Mouse (Mus musculus) spleen, postnatal 36 days (tissue): ENCODE measurements around the gene Mymx.

Experiments used
- DNase-seq, 2 experiments: peaks; one replicate each; pipeline ENCODE4 v3.0.0; 2022; ENCODE audit warnings: low spot score in 2 of 2, mixed read lengths in 1 of 2

Mymx gene

DNA sequence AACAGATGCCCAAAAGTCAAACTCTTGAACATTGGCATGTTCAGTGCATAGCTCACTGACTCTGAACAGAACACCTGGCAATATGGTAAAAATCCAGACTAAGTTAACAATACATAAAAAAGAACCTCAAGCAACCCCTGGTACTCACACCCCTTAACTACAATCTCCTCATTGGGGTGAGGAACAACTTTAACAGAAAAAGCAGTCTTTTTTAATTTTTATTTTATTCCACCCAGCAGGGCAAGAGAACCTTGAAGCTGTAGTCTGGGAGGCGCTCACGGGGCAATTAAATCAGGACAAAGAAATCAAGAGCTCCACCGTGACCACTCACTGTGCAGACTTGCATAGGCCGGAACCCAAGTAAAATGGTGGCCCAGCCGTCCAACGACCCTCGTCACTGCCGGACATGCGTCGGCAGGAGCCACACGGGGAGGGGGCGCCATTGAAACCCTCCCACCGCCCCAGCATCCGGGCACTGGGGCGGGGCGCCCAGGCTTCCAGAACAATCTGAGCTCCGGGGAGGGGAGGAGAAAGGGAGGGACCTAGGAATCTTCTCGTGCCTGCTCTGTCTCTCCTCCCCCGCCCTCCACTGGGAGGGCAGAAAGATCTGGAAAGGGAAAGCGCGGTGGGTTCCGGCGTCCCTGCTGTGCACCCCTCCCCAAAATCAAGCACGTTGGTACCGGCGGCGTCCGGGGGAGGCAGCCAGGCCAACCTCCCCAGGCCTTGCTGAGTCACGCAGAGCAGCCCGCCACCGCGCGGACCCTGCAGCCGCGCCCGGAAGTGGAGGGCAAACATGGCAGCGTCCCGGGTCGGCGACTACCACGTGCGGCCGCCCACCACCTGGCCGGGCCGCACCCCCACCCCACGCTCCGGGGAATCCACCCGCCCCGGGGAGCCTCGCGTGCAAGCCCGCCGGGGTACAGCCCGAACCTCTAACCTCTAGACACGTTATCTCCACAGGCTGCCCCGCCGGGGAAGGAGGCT lies 29.5 kb downstream of the Mymx start:
- peak; percentile 62 to 64 for DNase-seq

DNA sequence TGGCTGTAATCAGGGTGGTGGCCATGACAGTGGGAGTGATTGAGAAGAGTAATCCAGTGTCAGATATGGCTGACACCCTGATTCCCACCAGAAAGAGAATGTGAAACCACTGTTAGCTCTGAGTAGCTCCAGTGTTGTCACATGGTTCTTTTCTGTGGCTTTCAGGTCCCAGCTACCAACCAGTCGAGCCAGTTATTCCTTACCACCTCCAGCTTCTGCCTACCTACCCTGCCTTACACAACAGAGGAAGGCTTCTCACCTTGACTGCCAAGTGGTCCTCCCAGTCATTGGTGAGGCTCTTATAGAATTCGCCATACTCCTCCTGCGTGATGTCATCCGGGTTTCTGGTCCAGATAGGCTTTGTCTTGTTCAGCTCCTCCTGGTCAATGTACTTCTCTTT lies 31.9 kb downstream of the Mymx start:
- DNase-seq = no peak

DNA sequence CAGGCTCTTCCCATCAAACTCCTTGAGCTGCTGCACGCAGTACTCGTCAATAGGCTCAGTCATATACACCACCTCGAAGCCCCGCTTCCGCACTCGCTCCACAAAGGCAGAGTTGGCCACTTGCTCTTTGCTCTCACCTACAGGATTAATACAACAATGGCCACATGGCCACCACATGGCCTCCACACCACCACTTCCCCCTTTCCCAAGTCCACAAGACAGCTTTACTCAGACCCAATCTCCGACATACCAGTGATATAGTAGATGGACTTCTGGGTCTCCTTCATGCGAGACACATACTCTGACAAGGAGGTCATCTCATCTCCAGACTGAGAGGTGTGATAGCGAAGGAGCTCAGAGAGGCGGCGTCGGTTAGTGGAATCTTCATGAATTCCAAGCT lies 32.9 kb downstream of the Mymx start:
- no peak for DNase-seq

DNA sequence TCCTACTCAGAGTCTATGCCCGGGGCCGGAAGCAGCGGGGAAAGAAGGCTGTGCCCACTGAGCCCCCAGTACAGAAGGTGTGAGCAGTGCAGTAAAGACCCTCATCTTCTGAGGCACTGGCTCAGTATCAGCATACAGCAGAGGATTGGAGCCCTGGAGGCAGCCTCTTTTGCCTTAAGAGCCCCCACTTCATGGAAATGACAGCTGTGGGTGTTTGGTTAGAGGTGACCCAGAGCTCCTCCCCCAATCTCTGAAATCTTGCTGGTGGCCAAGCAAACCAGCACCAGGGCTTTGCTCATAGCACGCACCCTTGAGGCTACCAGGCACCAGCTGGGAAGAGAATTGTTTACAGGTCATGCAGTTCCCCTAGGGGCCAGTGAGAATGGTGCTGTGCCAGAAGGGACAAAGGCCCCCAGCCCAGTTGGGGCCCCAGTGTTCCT lies 34.7 kb downstream of the Mymx start:
- no peak for DNase-seq

DNA sequence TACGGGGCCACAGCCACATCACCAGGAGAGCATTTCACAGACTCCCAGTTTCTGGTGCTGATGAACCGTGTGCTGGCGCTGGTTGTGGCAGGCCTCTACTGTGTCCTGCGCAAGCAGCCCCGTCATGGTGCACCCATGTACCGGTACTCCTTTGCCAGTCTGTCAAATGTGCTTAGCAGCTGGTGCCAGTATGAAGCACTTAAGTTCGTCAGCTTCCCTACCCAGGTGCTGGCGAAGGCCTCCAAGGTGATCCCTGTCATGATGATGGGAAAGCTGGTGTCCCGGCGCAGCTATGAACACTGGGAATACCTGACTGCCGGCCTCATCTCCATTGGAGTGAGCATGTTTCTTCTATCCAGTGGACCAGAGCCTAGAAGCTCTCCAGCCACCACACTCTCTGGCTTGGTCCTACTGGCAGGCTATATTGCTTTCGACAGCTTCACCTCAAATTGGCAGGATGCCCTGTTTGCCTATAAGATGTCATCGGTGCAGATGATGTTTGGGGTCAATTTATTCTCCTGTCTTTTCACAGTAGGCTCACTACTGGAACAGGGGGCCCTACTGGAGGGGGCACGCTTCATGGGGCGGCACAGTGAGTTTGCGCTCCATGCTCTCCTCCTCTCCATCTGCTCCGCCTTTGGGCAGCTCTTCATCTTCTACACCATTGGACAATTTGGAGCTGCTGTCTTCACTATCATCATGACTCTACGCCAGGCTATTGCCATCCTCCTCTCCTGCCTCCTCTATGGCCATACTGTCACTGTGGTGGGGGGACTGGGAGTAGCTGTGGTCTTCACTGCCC lies 35.3 kb downstream of the Mymx start:
- no peak for DNase-seq

DNA sequence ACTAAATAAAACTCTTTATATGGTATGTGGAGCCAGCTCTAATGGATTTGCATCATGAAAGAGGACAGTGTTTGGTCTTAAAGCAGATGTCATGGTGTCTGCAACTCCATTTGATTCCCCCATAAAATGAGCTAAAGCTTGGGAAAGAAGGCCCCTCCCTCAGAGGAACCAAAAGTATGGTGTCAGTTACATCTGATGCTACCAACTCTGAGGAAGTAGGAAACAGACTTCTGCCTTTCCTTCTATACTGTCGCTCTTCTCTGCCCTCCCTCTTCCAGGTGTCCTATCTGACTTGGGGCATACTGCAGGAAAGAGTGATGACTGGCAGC lies 35.9 kb downstream of the Mymx start:
- DNase-seq = no peak

DNA sequence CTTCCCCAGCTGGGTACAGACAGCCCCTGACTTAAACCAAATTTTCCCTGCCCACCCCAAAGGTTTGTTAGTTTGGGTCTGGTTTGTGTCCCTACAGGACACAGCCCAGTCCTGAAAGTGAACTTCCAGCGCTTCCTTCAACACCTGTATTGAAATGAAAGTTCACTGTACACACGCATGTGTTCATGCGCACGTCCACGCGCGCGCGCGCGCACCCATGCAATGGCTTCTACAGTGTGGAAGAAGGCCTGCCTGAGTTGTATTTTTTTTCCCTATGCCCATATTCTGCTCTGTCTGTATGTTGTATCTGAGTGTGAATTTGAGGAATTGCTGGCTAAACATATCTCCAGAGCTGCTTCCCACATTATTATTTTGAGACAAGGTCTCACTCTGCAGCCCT lies 36.8 kb downstream of the Mymx start:
- DNase-seq = no peak

DNA sequence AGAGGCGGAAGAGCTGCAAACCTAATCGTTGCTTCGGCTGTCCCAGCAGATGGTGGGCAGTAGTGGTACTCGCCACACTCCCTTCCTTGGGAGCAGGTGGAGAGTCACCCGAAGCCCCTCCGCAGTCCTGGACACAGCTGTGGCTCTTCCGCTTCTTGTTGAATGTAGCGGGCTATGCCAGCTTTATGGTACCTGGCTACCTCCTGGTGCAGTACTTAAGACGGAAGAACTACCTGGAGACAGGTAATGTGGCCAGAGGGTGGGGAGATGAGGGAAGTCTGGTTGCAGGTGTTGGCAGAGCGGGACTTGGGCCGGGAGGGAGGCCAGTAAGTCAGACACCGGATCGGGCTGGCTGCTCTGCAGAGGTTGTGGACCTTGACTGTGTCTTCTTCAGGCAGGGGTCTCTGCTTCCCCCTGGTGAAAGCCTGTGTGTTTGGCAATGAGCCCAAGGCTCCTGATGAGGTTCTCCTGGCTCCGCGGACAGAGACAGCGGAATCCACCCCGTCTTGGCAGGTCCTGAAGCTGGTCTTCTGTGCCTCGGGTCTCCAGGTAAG lies 37.3 kb downstream of the Mymx start:
- DNase-seq = no peak

DNA sequence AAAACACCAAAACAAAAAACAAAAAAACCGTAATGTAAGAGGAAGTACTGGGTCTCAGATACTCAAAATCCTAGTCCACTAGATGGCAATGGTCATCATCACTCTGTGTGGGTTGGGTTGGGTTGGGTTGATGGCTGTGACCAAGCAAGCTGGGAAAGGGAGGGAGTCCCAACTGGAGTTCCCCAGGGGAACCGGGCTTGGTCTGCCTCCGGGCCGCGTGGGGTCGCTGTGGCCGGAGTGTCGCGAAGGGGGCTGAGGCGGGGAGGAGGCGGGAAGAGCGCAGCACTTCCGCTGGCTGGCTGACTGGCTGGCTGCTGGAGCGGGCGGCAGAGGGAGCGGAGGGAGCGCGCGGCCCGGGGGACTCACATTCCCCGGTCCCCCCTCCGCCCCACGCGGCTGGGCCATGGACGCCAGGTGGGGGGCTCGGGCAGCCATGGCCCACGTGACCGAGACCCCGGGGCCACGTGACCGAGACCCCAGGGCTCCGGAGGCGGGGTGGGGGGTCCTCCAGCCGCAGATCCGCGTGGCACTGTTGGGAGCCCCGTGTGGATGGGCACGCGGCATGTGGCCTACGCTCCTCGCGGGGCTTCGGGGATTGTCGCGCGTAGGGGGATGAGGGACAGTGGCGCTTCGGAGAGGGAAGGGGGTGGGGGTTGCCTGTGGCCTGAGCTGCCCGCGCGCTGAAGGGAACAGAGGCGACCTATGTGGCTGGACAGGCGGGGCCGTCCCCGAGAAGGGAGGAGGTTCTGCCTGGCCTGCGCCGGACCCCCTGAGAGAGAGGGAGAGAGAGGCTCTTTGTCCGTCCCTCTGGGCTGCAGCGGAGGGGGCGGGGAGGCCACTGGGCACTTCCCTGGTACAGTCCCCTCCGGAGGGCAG lies 38.0 kb downstream of the Mymx start, which contains the start of gene Slc35b2:
Gene Slc35b2, plus strand, starts transcription at position 220 of the 876 bp plus-strand sequence.
- peak; percentile 86 for DNase-seq

DNA sequence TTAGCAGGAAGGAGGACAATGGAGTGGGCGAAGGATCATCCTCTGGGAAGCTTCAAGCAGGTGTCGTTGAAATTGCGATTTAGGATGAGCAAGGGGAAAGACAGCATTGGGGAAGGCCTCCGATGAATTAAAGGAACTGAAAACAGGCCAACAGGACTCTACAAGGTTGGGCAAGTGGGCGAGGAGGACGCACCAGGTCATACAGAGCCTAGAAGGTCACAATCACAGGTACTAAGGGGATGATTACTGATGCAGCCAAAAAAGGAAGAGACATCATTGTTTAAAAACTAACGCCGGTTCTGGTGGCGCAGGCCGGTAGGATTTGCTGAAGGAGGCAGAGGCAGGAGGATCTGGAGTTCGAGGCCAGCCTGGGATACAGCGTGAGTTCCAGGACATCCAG lies 38.7 kb downstream of the Mymx start:
- peak in 1 of 2 experiments; percentile 34 for DNase-seq

DNA sequence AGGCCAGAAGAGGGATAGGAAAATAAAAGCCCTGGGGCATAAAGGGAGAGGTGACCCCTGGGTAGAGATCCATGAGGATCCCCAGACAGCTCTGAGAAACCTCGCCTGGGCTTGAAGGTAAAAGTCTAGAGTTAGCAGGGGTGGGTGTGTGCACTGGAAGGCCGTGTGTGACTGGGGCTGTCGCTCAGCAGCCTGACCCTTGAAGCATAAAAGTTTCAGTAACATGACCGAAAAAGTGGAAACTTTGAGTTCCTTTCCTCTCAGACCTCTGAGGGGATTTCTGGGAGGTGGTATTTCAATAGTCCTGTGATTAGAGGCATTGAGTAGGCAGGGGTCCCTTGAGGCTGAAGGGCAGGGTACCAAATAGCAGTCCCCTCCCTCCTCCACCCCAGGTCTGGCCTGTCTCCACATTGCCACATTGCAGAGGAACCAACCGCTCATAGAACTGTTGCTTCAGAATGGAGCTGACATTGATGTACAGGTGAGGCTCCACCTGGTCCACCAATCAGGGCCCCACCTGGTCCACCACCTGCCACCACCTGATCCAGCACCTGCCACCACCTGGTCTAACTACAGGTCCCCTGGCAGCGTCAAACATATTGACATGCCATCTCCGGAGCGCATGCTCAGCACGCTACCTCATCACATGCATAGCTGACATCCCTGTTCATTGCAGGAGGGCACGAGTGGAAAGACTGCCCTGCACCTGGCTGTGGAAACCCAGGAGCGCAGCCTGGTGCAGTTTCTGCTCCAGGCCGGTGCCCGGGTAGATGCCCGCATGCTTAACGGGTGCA lies 42.0 kb downstream of the Mymx start:
- peak; percentile 51 to 55 for DNase-seq

DNA sequence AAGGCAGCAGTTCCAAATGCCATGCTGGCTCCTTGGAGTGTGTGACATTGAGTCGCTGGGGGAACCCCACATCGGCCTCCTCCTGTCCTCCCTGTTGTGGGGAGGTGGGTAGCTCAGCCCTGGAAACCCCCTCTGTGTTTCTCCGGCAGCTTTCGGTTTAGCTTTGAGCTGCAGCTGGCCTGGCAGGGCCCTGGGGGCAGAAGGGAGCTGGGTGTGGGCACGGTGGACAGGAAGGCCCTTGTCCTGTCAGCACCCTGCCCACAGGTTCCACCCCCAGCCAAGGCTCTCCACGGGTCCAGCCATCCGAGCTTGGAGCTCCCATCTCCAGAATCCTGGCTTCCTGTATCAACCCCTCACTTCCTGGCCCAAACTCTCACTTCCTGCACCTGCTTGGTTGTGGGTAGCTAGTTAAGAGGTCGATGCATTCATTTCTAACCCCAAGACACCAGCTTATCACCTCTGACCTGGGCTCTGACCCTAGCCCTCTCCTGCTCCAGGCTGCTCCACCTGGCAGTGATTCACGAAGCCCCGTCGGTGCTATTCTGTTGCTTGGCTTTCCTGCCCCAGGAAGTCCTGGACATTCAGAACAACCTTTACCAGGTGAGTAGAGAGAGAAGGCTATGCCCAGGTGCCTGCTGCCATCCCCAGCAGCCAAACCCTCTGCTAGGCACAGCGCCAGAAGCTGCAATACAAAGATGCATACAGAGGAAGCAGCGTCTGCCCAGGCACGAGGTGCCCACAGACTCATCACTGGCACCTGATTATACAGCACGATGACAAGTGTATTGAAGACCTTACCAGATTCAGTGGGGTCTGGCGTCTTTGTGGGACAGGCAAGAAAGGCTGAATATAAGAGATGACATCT lies 43.7 kb downstream of the Mymx start:
- peak; percentile 65 to 66 for DNase-seq

DNA sequence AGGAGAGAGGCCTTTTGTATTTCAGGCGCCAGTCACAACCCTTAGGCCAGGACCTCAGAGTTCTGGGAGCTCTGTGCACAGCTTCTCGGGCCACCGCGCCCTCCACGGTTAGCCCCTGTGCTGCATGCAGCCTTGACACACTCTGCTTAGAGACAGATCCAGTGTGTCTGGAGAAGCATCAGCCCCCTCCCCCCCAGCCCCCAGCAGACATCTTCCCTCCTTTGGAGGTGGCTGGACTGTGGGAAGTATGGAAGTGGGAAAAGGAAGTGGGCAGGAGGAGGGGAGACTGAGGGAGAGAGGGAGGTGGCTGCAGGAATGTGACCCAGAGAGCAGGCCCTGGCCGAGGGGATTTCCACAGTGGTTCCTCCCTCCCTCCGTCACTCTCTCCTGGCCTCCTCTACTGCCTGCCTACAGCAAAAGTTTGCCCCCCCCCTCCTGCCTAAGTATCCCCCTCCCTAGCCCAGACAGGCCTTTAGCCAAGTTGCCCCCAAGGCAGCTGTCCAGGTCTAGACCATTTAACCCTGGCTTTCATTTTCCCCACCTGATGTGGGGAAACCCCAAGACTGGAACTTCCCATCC lies 44.6 kb downstream of the Mymx start:
- DNase-seq = peak; percentile 53 to 55

DNA sequence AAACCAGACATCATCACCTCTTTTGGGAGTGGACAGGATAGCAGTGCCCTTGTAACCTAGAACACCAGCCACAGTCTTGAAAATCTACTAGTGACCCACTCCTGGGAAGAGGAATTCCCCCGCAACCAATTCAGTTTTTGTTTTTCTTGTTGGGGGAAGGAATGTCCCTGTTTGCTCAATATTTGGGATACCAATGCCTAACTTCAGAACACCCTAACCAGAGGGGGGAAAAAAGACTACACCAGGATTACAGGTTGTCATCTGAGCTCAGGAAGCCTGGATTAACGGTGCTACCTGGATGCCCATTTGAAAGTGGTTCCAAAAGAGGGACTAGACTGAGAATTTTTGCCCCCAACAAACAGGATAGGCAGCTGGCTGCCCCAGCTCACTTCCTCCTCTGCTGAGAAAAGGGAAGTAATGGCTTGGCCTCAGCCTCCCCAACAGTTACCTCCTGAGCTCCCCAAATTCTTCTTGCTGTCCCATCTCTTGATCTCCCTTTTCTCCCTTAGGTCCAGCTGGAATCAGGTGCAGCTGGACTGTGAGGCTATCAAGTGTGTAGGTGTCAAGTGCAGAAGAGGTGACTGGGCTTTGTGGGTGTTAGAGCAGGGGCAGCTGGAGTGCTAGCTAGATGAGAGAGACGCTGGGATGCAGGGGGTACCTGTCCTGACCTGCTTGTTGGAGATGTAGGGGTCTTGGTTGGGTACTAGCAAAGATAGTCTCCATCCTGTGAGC lies 45.2 kb downstream of the Mymx start:
- DNase-seq = peak; percentile 68

DNA sequence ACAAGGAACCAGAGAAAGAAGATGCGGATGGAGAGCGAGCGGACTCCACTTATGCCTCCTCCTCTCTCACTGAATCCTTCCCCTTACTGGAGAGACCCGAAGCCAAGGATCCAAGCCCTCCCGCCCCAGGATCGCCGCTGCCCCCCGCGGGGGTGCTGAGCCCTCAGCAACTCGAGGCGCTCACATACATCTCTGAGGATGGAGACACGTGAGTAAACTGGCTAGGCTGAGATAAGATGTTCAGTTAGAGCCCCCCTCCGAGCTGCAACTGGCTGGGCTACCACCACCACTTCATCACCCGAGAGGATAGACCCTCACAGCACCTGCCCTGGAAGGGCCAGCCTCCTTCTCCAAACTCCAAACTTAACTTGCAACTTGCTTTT lies 45.8 kb downstream of the Mymx start:
- peak in 1 of 2 experiments; percentile 28 for DNase-seq

DNA sequence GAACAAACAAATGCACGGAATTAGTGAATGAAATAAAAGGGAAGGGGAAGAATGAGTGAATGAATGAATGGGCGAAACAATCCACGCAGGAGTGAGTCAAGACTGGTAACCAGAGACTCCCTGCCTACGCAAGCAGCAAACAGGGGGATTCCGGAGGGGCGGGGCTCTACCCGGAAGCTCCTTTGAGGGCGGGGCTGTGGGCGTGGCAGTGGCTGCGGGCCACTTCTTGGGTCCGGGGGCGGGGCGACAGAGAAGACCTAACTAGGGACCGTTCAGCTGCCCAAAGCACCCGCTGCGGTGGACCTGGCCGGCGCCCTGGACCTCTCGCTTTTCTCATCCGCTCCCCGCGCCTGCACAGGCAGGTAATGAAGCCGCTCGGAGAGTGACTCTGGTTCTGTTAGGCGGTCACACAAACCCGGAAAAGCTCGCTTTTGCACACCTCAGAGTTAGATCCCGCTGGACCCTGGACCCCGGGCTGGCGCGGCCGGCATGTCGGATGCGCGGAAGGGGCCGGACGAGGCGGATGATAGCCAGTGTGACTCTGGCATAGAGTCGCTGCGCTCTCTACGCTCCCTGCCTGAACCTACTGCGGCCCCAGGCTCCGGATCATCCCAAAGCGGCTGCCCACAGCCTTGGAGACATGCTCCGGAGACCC lies 46.3 kb downstream of the Mymx start, which contains the start of gene Nfkbie:
Gene Nfkbie, plus strand, starts transcription at position 252 of the 655 bp plus-strand sequence.
- DNase-seq = peak; percentile 98

DNA sequence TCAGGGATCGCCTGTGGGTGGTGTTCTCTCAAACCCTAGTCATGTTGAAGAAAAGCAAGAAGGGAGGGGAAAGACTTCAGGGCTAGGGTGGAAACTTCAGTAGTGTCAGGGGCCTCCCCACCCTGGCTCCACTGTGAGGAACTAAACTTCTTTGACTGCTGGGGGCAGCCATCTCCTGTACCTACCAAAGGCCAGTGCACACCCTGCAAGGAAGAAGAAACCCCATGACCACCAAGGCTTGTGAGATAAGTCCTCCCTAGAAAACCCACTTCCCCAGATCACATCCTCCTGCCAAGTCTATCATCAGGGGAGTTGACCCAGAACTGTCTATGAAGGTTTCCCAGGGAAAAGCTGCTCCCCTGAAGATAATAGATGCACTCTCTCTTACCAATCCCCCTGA lies 47.5 kb downstream of the Mymx start:
- peak; percentile 50 to 52 for DNase-seq

DNA sequence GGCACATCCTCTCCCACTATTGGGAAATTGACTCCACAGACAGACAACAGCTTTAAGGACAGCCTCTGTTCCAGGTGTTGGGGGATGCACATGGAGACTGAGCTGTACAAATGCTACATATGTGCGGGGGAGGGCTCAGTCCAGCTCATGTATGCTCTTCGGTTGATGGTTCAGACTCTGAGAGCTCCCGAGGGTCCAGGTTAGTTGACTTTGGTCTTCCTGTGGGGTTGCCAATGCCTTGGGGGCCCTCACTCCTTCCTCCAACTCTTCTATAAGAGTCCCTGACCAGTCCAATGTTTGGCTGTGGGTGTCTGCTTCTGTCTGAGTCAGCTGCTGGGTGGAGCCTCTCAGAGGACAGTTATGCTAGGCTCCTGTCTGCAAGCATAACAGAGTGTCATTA lies 48.8 kb downstream of the Mymx start:
- no peak for DNase-seq
